Mouse (Mus musculus) thymus, postnatal 36 days (tissue): Measurements from ENCODE around the gene Snx27.

Experiments
- DNase-seq, 2 experiments: peaks; one replicate each; pipeline ENCODE4 v3.0.0; 2022; ENCODE audit warnings: mixed read lengths in 2 of 2

Snx27 gene

DNA sequence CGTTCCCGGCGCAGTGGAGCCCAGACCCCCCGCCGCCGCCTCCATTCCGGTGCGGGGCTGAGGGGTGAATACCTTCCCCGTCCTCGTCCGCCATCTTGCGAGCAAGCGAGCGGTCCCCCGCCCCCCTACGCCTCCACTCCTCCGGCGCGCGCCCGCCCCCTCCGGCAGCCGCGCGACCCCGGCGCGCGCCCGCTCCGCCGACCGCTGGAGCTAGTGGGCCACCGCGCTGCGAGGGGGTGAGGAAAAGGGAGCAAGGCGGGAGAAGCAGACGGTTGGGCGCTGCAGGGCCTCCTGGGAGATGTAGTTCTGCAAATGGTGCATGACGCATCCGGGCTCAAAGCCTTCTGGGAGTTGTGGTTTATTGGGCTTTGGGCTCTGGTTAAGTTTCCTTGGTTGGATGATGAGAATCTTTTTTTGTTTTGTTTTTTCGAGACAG is at the start of gene Snx27:
Snx27 (minus strand) TSS at position 261 of the 436 bp plus-strand sequence.
- peak; percentile 89 to 96 for DNase-seq

DNA sequence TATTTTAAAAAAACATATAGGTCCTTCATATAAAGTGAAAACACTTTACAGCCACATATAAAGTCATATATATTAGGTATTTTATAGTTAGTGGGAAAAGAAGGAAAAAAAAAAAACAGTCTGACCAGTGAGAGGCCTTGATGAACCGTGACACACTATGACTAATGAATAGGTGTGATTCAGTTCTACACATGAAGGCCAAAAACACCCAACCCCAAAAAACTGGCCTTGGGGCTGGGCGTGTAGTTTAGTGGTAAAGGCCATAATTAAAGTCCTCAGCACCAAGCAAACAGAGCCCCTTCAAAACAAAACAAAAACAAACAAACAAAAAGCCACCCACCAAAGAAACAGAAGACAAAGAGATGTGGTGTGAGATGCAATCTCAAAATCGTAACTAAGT is 47.4 kb upstream of the Snx27 start:
- no peak for DNase-seq

DNA sequence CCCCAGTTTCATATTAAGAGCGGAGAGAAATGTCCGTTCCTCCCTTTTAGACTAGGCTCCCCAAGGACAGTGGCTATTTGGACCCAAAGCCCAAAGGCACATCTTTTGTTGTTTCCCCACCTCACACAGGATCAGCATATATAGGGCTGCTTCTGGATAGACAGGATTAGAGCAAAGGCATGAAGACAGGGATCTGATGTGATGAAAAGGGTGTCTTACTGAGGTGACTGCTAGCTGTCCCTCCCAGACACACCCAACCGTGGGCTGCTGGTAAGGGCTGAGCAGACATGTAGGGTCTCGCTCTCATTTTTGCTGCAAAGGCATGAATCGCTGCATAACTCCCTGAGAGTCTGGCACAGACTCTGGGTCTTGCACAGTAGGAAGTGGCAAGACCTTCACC is 46.2 kb upstream of the Snx27 start:
- no peak for DNase-seq

DNA sequence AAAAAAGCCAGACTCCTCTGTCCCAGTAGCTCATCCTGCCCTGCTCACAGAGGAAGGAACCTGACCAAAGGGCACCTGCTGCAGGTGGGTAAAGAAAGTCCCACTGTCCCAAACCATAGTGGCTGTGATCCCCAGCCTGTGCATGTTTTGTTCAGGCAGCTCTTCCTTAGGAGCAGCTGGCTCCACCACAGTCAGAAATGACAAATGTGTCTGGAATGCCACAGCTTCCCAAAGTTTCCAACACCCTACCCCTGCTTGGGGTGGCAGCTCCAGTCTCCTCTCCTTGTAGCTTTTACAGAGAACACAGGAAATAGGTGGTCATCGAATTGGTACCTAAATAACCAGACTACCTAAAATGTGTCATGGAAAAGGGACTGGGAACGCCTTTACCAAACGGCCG is 41.8 kb upstream of the Snx27 start:
- DNase-seq = no peak

DNA sequence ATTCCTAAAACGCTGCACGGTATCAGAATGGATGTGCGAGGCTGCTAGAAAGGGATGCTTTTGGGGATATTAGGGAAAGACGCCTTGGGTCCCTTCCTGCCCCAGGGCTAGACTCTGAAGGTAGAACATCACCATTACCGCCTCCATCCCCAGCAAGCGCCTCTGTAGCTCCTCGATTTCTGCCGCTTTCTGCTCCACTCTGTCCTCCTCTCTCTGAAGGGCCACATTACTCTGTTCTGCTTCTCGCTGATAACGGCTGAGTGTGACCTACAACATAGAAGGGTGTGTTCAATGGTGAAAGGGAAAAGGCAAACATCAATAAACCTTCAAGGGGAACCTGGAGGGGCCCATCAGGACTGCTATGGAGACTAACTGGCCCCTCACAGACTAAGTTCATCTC is 40.0 kb upstream of the Snx27 start:
- no peak for DNase-seq

DNA sequence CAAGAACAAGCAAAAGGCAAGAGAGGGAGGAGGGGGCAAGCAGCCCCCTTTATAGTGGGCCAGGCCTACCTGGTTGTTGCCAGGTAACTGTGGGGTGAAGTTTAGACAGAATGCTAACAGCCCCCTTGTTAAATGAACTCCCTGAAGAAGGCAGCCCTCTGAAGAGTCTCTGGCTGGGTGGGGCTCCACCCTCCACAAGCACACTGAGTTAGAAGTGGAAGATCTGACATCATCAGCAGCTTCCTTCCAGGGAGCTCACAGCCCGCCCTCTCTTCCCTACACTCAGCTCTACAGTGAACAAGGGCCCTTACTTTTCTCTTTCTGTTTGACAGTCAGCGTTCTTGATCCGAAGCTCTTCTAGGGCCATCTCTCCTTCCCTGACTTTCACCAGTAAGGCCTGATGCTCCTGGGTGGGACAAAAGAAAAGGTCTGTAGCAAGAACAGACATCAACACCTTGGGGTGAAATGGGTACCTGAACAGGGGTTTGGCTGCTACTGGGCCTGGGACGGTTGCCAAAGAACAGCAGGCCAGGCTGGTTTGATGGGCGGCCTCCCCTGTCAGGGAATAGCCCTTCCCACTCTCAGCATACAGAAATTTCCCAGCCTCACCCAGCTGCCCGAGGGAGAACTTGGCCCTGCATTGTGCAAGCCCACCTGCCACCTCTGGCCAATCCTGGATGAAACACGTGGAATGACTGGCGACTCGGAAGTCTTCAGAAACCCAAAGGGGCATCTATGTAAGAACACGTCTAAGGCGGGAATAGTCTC is 39.4 kb upstream of the Snx27 start:
- DNase-seq = no peak

DNA sequence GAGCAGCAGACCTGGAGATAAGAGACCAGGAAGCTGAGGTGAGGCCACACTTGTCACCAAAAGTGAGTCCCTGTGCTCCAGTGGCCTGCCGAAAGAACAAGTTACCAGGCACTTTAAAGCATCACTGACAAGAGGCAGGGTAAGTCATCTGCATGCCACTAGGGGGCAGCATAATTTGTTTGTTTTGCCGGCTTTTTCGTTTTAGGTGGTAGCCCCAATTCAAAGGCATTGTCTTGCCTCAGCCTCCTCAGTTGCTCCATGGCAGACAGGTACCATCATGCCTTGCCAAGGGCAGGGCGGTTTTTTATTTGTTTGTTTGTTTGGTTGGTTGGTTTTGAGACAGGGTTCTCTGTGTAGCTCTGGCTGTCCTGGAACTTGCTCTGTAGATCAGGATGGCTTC is 34.2 kb upstream of the Snx27 start:
- peak; percentile 31 to 42 for DNase-seq

DNA sequence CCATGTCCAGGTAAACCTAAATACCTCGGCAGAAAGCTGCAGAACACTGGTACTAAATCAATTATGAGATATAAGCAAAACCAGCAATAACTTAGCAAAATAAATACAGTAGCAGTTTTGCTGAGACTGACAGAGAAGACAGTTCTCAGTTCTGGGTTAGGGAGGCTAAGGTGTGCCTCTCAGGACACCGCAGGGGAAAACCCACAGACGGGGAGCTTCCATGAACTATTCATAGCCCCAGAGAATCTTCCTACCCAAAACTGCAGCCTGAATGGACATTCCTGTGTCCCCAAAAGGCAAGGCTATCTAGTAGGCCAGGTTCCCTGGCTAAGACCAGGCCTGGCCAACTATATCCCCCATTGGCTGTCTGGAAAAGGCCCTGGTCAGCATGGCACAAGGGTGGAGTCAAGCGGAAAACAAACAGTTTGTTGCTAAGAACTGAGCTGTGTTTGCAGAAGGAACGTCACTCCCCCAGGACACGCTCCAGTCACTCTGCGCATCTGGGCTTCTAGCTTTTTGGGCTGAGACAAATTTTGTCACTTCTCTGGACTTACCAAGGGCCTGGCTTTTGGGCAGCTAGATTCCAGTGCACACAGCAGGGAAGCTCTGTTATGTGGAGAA is 30.9 kb upstream of the Snx27 start:
- no peak for DNase-seq

DNA sequence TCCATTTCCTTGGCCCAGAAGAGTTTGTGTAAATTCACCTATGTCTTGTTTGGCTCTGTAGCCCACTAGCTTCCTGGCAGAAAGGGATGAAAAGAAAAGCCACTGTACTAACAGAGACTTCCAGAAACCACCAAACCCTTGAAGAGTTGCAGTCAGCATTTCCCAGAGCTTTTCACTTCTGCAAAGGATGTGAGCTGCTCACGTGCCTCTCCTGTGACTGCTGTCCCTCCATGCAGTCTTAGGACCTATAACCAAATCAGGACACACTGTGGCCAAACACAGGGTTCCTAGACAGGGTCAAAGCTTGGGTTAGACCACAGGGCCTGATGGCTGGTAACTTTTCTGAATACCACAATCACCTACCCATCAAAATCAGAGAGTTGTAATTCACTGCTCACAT is 29.8 kb upstream of the Snx27 start:
- no peak for DNase-seq

DNA sequence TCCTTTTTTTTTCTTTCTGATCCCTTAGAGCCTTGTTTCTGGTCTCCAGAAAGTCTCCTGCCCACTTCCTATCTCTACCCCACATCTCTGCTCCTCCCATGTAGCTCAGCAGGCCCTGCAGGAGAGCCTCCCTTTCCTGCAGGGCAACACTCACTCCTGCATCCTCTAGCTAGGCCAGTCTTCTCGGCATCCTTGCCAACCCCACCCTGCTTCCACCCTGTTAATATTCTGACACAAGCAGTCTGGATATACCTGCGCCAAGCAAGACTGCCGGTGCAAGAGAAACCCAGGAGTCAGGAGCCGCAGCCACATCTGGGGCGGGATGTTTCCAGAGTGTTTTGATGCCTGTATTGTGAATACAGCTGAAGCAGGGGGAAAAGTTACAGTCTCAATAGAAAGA is 29.3 kb upstream of the Snx27 start:
- DNase-seq = no peak

DNA sequence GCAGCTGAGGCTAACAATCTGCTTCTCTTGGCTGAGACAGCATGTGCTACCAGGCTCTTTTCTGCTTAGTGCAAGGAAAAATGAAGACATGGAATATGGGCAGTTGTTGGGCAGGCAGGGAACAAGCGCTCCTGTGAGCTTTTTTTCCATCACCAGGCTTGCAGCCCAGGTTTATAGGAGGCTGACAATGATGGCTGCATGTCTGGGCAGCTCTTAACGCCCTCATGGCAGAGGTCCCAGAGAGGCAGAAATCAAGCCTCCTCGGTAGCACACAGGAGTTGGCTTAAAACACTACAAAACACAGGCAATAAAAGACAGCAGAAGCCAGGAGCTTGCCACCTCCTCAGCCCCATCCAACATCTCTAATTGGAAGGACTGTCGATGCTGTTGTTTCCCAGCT is 28.8 kb upstream of the Snx27 start:
- DNase-seq = no peak

DNA sequence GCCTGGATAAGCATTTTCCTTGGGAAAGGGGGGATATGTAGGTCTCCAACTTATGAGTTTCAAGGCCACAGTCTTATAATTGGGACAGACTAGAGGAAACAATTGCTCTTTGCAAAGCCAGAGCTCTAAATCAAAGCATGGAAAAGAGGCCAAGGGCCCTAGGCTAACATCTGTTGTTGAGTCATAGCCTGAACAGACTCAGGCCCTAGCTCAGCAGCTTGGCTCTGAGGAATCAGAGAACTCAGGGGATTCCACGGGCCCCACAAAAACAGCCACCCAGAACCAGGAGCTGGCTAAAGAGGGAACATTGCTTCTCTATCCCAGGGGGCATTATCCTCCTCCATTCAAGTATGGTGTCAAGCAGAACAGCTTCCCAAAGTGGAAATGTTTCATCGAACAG is 28.1 kb upstream of the Snx27 start:
- DNase-seq = no peak

DNA sequence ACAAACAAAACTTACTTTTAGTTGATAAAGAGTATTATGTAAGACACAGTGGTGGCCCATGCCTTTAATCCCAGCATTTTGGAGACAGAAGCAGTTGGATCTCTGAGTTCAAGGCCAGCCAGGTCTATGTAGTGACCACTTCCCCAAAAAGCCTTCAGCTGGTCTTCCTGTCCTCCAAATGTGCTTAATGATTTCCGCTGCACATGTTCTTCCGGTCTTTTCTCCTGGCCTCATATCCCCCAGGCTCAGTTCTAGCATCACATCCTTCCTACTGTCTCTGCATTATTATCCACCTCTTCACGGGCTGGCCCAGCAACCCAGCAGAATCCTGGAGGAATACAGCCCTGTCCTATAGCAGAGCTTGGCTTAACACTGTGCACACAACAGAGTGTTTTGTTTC is 27.1 kb upstream of the Snx27 start:
- no peak for DNase-seq

DNA sequence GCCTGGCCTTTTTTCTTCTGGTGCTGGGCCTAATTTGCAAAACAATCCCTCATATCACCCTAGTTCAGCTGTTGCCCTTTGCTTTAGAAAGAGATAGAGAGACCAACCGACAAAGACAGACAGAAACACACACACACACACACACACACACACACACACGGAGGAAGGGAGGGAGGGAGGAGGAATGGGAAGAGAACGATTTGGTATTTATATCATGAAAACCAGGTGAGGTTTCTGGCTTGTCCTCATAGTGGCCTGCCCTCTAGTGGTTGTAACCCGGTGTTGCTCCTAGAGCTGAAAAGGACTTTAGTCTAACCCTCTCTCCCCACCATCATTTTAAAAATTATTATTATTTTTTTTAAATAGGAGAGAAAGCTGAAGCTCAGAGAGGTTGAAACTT is 19.4 kb upstream of the Snx27 start:
- peak; percentile 45 to 49 for DNase-seq

DNA sequence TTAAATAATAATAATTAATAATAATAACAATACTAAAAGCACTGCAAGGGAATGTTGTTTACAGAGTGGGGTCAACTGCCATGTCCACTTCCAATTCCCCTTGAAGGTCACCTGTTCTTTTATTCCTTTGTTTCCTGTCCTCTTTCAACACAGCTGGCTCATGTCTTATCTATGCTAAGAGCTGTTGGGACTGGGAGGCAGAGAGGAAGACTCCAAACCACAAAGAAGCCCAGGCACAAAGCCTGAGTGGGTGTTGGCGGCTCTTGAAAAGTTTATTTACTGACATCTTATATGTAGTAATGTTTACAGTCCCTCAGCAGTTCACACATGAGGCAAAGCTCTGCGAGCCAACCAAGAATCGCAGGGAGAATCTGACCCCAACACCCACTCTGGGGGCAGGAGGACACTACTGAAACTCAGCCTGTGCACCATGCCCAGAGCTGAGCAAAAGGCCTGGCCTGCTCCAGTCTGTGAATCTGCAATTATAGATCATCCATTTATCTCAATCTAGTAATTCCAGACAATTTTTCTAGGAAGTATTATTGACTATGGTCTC is 14.8 kb upstream of the Snx27 start:
- DNase-seq = no peak

DNA sequence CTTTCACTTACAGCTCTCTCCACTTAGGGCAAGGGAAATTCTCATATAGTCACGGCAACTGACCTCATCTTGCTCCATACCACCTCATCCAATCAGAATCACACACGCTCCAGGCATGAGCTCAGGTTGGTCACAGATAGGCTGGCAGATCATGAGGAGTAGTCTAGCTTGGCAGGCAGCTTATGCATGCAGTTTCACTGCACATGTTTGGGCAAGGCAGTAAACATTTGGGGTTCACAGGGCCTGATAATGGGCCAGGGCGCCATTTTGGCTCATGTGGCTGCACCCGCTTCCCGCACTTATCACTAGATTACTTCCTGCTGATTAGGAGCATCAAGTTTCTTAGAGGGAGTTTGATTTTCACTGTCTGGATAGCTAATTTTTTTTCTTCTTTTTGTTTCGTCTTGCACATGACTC is 13.4 kb upstream of the Snx27 start:
- DNase-seq = no peak

DNA sequence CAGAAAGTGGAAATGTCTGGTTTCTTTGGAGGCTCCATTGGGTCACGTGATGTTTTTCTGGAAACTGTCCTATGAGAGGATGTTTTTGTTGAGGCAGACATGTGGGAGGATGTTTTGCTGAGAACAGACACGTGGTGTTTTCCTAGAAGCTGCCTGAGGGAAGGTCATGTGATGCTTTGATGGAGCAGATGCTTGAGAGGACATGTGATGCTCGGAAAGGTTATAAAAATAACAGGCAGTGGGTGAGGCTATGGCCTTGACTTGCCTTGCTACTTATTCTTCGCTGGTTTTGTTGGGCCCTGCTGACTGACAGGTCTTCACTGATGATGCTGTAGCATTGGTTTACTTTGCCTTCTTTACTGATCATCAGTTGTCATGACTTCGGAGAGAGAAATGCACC is 8.6 kb upstream of the Snx27 start:
- no peak for DNase-seq

DNA sequence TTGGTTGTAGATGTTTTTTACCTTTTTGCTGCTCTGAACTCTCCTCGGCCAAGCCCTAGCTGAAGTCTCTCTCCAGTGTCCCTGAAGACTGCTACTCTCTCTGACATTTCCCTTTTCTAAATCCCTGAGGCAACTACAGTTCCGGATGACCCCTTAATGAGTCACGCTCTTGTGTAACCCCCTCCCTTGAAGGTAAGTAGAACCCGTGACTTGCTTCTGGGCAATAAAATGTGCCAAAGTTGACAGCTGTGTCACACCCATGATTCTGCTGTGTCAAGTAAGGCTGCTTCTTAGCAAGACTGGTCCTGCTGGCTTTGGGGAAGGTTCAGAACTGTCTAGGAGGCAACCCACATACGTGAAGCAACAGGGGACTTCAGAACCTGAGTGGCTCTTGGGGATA is 5.4 kb upstream of the Snx27 start:
- DNase-seq = no peak

DNA sequence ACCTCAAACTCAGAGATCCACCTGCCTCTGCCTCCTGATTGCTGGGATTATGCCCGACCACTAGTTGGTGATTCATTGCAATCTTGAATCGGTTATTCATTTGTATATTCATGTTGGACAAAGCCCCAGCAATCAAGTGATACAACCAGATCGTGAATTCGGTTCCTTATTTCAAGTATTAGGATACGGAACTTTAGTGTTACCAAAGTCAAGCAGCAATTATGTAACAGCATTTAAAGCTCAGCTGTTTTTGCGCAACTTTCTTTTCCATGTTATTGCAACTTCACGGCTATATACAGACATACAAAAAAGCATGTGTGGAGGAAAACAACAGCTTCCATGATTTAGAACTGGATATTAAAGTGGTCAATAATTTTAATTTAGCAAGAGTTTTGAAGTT is 428 bp upstream of the Snx27 start:
- DNase-seq = no peak

DNA sequence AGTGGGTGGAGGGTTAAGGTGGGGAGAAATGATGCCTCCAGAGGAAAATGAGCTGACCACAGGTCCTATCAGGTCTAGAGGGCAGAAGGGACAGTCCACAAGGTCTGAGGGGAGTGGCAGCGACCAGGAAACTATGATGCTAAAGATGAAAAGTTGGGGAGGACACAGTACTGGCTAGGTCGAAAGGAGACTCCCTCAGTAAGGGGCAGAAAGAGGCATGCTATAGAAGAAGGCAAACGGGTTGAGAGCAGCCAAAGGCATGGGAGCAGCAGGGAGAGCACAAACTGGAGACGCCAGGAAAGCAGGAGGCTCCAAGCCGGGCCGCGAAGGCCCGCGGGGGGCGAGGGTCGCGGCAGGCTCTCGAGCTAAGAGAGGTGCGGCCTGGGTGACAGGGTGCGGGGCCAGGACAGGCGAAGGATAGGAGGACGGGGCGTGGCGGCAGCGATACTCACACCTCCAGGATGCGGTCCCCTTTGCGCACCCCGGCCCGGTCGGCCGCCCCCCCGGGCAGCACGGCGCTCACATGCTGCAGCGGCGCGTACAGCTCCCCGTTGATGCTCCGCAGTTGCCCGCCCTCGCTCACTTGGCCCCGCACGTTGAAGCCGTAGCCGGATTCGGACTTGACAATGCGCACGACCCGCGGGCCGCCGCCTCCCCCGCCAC is 592 bp downstream of the Snx27 start:
- no peak for DNase-seq

DNA sequence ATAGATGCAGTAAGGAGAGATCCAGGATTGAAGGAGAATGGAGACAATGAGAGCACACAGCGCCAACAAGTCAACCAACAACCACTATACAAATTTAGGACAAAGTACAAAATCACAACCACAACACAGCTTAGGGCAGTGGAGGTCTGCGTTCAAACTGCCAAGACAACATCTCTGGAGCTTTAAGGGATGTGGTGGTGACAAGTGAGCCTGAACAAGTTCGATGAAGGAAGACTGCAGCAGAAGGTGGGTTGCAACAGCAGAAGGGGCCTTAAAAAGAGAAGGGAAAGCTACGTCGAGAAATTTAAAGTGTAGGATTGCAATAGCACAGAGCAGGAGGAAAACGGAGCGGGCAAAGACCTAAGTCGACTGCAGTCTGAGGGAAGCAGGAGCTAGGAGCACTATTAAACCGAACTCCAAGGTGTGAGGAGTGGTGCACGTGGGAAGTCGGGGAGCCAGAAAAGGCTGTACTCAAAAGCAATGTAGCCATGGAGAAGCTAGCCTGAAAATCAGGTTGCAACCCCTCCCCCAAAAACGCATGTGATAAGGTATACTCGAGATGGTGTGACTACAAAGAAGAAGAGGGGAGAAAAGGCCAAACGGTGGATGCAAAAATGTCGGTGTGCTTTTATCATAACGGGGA is 1.3 kb downstream of the Snx27 start:
- DNase-seq = peak; percentile 8 to 10

DNA sequence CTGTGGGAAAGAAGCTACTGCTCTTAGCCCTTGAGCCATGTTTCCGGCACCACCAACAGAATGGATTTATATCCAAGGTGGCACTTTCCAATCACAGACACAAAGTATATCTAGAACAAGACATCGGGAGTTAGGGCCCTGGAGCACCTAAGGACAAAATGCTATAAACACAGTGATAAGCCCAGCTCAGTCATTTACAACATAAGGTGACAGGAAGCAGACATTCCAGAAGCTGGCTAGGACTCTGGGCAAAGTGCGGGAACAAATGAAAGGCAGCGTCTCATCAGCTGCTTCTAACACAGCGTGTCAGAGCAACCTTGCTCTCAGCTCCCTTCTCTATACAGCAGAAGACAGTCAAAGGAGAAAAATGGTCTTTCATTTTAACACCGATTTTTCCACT is 8.0 kb downstream of the Snx27 start:
- no peak for DNase-seq

DNA sequence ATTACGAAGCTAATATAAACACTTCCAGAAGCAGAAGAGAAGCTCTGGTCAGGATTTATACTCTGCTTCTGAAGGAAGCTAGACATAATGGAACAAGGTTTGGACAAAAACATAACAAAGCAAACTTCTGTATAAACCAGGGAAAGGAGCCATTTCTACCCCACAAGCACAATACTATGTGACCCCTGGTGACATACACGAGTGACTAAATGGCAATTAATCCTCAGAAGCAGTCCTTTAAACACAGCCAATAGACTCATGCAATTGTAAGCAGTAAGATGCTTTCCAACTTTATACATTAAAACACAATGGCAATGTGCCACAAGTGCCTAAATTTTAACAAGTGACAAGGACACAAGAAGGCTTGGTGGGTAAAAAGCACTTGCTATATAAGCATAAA is 15.3 kb downstream of the Snx27 start:
- DNase-seq = no peak
